Mouse (Mus musculus) c-Kit-positive CD71-negative TER-119-negative erythroid progenitor cells, embryonic 14.5 days (primary cell): ENCODE measurements at regions not wholly inside any gene's neighbourhood (a gene's known extent, or its start where the extent isn't known, plus 50 kb on each side); places are given as distances from the start of the nearest gene placed in this dataset.

Experiments
- DNase-seq: peaks from one replicate; pipeline ENCODE4 v3.0.0-alpha.2; 2013; ENCODE audit warnings: low read depth

- no peak for DNase-seq
These were observed 1541.6 kb upstream of the Gulo start for GRCm38 (mm10) chr14:67550462-67551185.

- DNase-seq = no peak
These were observed 1539.7 kb upstream of the Gulo start for GRCm38 (mm10) chr14:67548750-67549149.

- no peak for DNase-seq
These were observed 1536.0 kb upstream of the Gulo start for GRCm38 (mm10) chr14:67545036-67545435.

GRCm38 (mm10) chr14:67541271-67541711 is 1532.3 kb upstream of the Gulo start:
- DNase-seq = no peak

- no peak for DNase-seq
These were observed 1529.7 kb upstream of the Gulo start for GRCm38 (mm10) chr14:67538696-67539095.

- DNase-seq = no peak
These were observed 1528.0 kb upstream of the Gulo start for GRCm38 (mm10) chr14:67536787-67537659.

GRCm38 (mm10) chr14:67506729-67507395 is 1497.9 kb upstream of the Gulo start:
- no peak for DNase-seq

GRCm38 (mm10) chr14:67492086-67492485 is 1483.1 kb upstream of the Gulo start:
- no peak for DNase-seq

- DNase-seq = no peak
These were observed 1477.7 kb upstream of the Gulo start for GRCm38 (mm10) chr14:67486676-67487075.

GRCm38 (mm10) chr14:67485449-67485800 is 1476.4 kb upstream of the Gulo start:
- no peak for DNase-seq

- DNase-seq = no peak
These were observed 1475.8 kb upstream of the Gulo start for GRCm38 (mm10) chr14:67484533-67485448.
